Mouse (Mus musculus) intestine, embryonic 15.5 days (tissue): ENCODE measurements at regions not wholly inside any gene's neighbourhood (a gene's known extent, or its start where the extent isn't known, plus 50 kb on each side); places are given as distances from the start of the nearest gene placed in this dataset.
"Not testable (repeated sequence)": the region's sequence is repeated elsewhere in the genome, so short reads cannot be mapped to it uniquely, and the experiment has no call there.

Experiments used
- ATAC-seq: fragments of 200-750 bp; cut with Nextera tagmentation; 2 replicates; pipeline ENCODE4 v1.8.0; 2017; ENCODE audit warnings: moderate TSS enrichment, moderate library complexity
- H3K27ac ChIP-seq: fragments of 300-500 bp; sonication (generic); 2 replicates; pipeline ENCODE4 v1.5.1; 2015; ENCODE audit warnings: mild to moderate bottlenecking, inconsistent platforms
- H3K27me3 ChIP-seq: fragments of 300-500 bp; sonication (generic); replicated peaks from 2 replicates; pipeline ENCODE4 v1.6.1; 2015; ENCODE audit warnings: inconsistent platforms
- H3K36me3 ChIP-seq: fragments of 300-500 bp; sonication (generic); 2 replicates; pipeline ENCODE4 v1.6.1; 2015; ENCODE audit warnings: inconsistent platforms
- H3K4me1 ChIP-seq: fragments of 300-500 bp; sonication (generic); replicated peaks from 2 replicates; pipeline ENCODE4 v1.6.1; 2015; ENCODE audit warnings: inconsistent platforms
- H3K4me2 ChIP-seq: fragments of 300-500 bp; sonication (generic); replicated peaks from 2 replicates; pipeline ENCODE4 v1.6.1; 2015; ENCODE audit warnings: mild to moderate bottlenecking, inconsistent platforms
- H3K4me3 ChIP-seq: fragments of 300-500 bp; sonication (generic); replicated peaks from 2 replicates; pipeline ENCODE4 v1.5.1; 2015; ENCODE audit warnings: inconsistent platforms
- H3K9ac ChIP-seq: fragments of 300-500 bp; sonication (generic); 2 replicates; pipeline ENCODE4 v1.6.1; 2015; ENCODE audit warnings: inconsistent platforms
- H3K9me3 ChIP-seq: fragments of 300-500 bp; sonication (generic); 2 replicates; pipeline ENCODE4 v1.6.1; 2016; ENCODE audit warnings: inconsistent platforms
- WGBS: fragments of 180-500 bp; shearing (Covaris S2); methylation state at CpG from one replicate; pipeline ENCODE4 v1.1.7; 2015; 5-methylcytosine and 5-hydroxymethylcytosine counted together

- ATAC-seq, result no peak
- H3K4me2 ChIP-seq, result no peak overlapping the region
- no peaks in the 10 kb centered on the region for H3K4me1 ChIP-seq
- no peaks in the 10 kb centered on the region for H3K9me3 ChIP-seq
- H3K4me3 ChIP-seq, result no peak overlapping the region
- no peaks in the 10 kb centered on the region for H3K36me3 ChIP-seq
- no peaks in the 10 kb centered on the region for H3K27me3 ChIP-seq
- no peak overlapping the region for H3K9ac ChIP-seq
- H3K27ac ChIP-seq, result no peak overlapping the region
Measured at GRCm38 (mm10) chr17:16516173-16516572, 547.7 kb upstream of the Zfp960 start.

GRCm38 (mm10) chr17:16493951-16494350 is 570.0 kb upstream of the Zfp960 start:
- Histone ChIP-seq H3K9me3 (no peaks in the 10 kb centered on the region), H3K27me3 (no peaks in the 10 kb centered on the region), H3K4me1 (no peaks in the 10 kb centered on the region), H3K9ac (no peak overlapping the region), H3K27ac (no peak overlapping the region), H3K36me3 (no peaks in the 10 kb centered on the region), H3K4me3 (no peak overlapping the region), H3K4me2 (no peak overlapping the region)
- WGBS, result 80% methylated on average over 5 of the region's 5 CpGs
- ATAC-seq, result no peak

DNA sequence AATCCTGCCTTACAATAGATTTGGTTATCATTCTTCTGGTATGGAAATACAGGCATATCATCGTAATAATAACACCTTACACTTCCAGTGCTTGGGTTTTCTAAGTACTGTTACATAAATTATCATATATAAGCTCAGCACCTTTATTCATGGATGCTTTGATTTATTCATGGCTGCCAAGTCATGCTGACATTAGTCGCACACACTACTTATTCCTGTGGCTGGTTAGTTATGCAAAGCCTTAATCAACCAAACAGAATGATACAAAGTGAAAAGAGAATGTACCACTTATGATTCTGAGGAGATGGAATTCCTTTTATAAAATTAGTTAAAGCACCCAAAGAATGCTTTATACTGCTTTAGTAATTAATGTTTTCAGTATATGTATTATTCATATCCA is 570.4 kb upstream of the Zfp960 start:
- no peaks in the 10 kb centered on the region for H3K27me3 ChIP-seq
- H3K27ac ChIP-seq, result no peak overlapping the region
- no peak overlapping the region for H3K4me3 ChIP-seq
- WGBS, result 82% methylated on average over 2 of the region's 2 CpGs
- H3K4me1 ChIP-seq, result no peaks in the 10 kb centered on the region
- H3K4me2 ChIP-seq, result no peak overlapping the region
- H3K36me3 ChIP-seq, result no peaks in the 10 kb centered on the region
- no peaks in the 10 kb centered on the region for H3K9me3 ChIP-seq
- no peak for ATAC-seq
- no peak overlapping the region for H3K9ac ChIP-seq

DNA sequence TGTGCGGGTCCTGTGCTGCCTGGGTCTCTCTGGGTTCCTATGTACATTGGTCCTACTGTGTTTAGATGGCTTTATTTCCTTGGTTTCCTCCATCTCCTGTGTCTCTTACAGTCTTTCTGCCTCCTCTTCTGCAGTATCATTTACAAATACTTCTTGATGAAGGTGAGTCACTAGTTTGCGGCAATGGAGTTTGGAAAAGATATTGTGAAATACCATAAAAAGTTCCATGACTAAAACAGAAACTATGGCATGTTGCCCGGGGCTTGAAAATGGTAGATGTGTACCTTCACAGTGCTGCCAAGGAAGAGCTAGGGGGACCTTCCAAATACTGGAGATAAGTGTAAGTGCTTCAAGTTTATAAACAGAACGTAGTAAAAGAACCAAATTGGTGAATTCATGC is 571.4 kb upstream of the Zfp960 start:
- Histone ChIP-seq H3K4me2 (no peak overlapping the region), H3K9me3 (no peaks in the 10 kb centered on the region), H3K36me3 (no peaks in the 10 kb centered on the region), H3K4me3 (no peak overlapping the region), H3K4me1 (no peaks in the 10 kb centered on the region), H3K27me3 (no peaks in the 10 kb centered on the region), H3K27ac (no peak overlapping the region), H3K9ac (no peak overlapping the region)
- ATAC-seq, result no peak
- WGBS, result 84% methylated on average over 4 of the region's 4 CpGs

DNA sequence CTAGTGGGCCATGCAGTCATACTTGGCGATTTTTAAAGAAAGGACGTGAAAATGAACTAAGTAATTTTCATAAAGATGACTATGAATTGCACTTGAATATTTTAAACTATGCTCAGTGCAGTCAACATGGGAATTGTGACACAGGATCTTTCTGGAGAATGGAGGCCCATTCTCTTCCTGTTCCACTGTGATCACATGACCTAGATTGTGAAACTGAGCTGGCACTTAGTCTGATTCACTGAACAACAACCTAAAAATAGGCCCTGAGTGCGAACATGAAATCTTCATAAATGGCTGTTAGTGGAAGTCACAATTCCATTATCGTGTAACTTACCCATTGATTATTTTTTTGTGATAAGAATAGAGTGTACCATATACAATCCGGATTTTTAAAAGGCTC is 577.6 kb upstream of the Zfp960 start:
- Histone ChIP-seq H3K4me3 (no peak overlapping the region), H3K4me1 (no peaks in the 10 kb centered on the region), H3K9me3 (no peaks in the 10 kb centered on the region), H3K36me3 (no peaks in the 10 kb centered on the region), H3K27me3 (no peaks in the 10 kb centered on the region), H3K27ac (no peak overlapping the region), H3K9ac (no peak overlapping the region), H3K4me2 (no peak overlapping the region)
- no peak for ATAC-seq
- 92% methylated on average over 5 of the region's 5 CpGs for WGBS

- Histone ChIP-seq H3K9me3 (no peaks in the 10 kb centered on the region), H3K4me1 (no peaks in the 10 kb centered on the region), H3K4me3 (no peak overlapping the region), H3K27ac (no peak overlapping the region), H3K9ac (no peak overlapping the region), H3K27me3 (no peaks in the 10 kb centered on the region), H3K4me2 (no peak overlapping the region), H3K36me3 (no peaks in the 10 kb centered on the region)
- no peak for ATAC-seq
- 71% methylated on average over 2 of the region's 2 CpGs for WGBS
Measured at GRCm38 (mm10) chr17:16483976-16484375, 579.9 kb upstream of the Zfp960 start.

- Histone ChIP-seq H3K27ac (no peak overlapping the region), H3K27me3 (no peaks in the 10 kb centered on the region), H3K4me2 (no peak overlapping the region), H3K4me1 (no peaks in the 10 kb centered on the region), H3K36me3 (no peaks in the 10 kb centered on the region), H3K9ac (no peak overlapping the region), H3K4me3 (no peak overlapping the region), H3K9me3 (no peaks in the 10 kb centered on the region)
- ATAC-seq, result no peak
- 89% methylated on average over 3 of the region's 3 CpGs for WGBS
Measured at GRCm38 (mm10) chr17:16481722-16482121, 582.2 kb upstream of the Zfp960 start.

DNA sequence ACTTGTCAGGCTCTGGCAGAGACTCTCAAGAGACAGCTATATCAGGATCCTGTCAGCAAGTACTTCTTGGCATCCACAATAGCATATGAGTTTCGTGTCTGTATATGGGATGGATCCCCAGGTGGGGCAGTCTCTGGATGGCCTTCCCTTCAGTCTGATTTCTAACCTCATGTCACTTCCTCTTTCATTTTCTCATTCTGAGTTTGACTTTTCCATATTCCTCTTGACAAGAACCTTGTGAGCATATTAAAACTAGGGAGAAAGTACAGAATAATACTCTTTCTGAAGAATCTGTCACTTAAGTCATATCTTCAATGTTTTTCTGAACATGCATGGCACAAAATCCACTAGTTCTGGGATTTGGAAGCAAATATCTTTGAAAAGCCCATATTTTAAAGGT is 583.3 kb upstream of the Zfp960 start:
- no peak overlapping the region for H3K4me2 ChIP-seq
- H3K36me3 ChIP-seq, result no peaks in the 10 kb centered on the region
- no peak overlapping the region for H3K4me3 ChIP-seq
- no peaks in the 10 kb centered on the region for H3K27me3 ChIP-seq
- no peak overlapping the region for H3K9ac ChIP-seq
- no peaks in the 10 kb centered on the region for H3K9me3 ChIP-seq
- no peak overlapping the region for H3K27ac ChIP-seq
- WGBS, result 63% methylated on average over 1 of the region's 1 CpGs
- H3K4me1 ChIP-seq, result no peaks in the 10 kb centered on the region
- ATAC-seq, result no peak

- ATAC-seq, result no peak
- H3K4me3 ChIP-seq, result no peak overlapping the region
Measured at GRCm38 (mm10) chr17:16461208-16461607, 602.7 kb upstream of the Zfp960 start.

GRCm38 (mm10) chr17:16453098-16453497 is 610.8 kb upstream of the Zfp960 start:
- no peak; the same call in 1 of the 2 replicates for ATAC-seq
- WGBS, result 38% methylated on average over 3 of the region's 3 CpGs
- H3K27me3 ChIP-seq, result no peaks in the 10 kb centered on the region
- H3K27ac ChIP-seq, result no peak overlapping the region
- no peak overlapping the region for H3K4me3 ChIP-seq
- H3K36me3 ChIP-seq, result no peaks in the 10 kb centered on the region
- no peak overlapping the region for H3K9ac ChIP-seq
- H3K4me1 ChIP-seq, result no peaks in the 10 kb centered on the region
- H3K9me3 ChIP-seq, result no peaks in the 10 kb centered on the region
- no peak overlapping the region for H3K4me2 ChIP-seq

More at GRCm38 (mm10) chr17:16461208-16461607, 602.7 kb upstream of the Zfp960 start:
- Histone ChIP-seq H3K27me3 (no peaks in the 10 kb centered on the region), H3K9ac (no peak overlapping the region), H3K36me3 (no peaks in the 10 kb centered on the region), H3K4me2 (no peak overlapping the region), H3K27ac (no peak overlapping the region), H3K9me3 (no peaks in the 10 kb centered on the region), H3K4me1 (no peaks in the 10 kb centered on the region)

- Histone ChIP-seq H3K4me3 (no peak overlapping the region), H3K9ac (no peak overlapping the region), H3K27ac (no peak overlapping the region), H3K36me3 (no peaks in the 10 kb centered on the region), H3K4me1 (no peaks in the 10 kb centered on the region), H3K27me3 (no peaks in the 10 kb centered on the region), H3K4me2 (no peak overlapping the region), H3K9me3 (no peaks in the 10 kb centered on the region)
- no peak for ATAC-seq
- WGBS, result 48% methylated on average over 3 of the region's 3 CpGs
Measured at GRCm38 (mm10) chr17:16444562-16444961, 613.7 kb upstream of the Rgmb start.

DNA sequence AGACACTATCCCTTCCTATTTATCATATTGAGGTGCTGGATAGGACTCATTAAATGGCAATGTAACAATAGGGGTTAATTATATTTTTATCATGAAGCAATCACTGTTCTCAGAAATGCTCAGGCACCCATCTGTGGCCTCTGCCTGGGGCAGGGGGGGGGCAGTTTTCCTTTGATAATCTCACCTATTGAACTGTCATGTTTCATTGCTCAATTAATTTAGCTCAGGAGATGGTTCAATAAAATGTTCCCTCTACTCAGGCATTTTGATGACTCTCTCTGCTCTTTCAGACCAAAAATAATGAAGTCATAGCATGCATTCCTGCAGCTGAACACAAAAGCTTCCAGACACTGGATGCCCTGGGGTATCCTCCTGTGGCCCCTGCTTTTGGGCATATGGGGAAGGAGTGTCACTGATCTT is 564.4 kb upstream of the Rgmb start:
- Histone ChIP-seq H3K4me3 (no peak overlapping the region), H3K27ac (no peak overlapping the region), H3K27me3 (no peaks in the 10 kb centered on the region), H3K4me1 (no peaks in the 10 kb centered on the region), H3K4me2 (no peak overlapping the region), H3K9me3 (no peaks in the 10 kb centered on the region), H3K36me3 (no peaks in the 10 kb centered on the region), H3K9ac (no peak overlapping the region)
- ATAC-seq, result no peak

DNA sequence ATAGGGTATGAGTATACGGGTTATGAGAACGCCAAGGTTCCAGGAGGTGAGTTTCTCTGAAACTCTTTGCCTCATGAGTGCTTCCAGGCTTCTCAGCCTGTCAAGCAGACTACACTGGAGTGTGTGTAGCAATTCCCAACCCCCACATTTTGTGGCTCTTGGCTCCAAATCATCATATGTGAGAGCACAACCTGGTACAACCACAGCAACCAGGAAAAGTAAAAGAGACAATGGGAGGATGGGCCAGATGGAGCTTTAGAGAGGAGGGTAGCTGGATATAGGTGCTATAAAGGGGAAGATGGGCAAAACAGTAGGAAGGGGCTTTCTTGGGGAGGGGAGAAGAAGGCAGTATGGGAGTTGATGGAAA is 544.0 kb upstream of the Rgmb start:
- not testable (repeated sequence) for H3K4me2 ChIP-seq, ATAC-seq, H3K9ac ChIP-seq, H3K4me1 ChIP-seq, H3K36me3 ChIP-seq, H3K9me3 ChIP-seq, H3K27me3 ChIP-seq, H3K27ac ChIP-seq, H3K4me3 ChIP-seq
- WGBS, result 95% methylated on average over 2 of the region's 2 CpGs
